Mouse (Mus musculus): Measurements from ENCODE around the gene Tpp1. TPM values are rescaled to one million over a fixed set of nuclear protein-coding genes. Genes with fewer than 3 reads are reported as not detected.
A peak's percentile ranks its signal among the peaks of the same experiment; 100 is the strongest.

Gene Tpp1
- polyA plus RNA-seq, 1 experiment from 2014 or later: 78.8 TPM

- peak overlapping the region; percentile 19 for H3K4me3 ChIP-seq
- peaks cover 8% of the 10 kb centered on the region; the same call in 1 of the 2 replicates for H3K36me3 ChIP-seq
- H3K4me1 ChIP-seq: peaks cover 60% of the 10 kb centered on the region
- 27% methylated on average over 13 of the region's 13 CpGs for WGBS
- no peaks in the 10 kb centered on the region for H3K27me3 ChIP-seq
- no peaks in the 10 kb centered on the region for H3K9me3 ChIP-seq
- H3K4me2 ChIP-seq: peak overlapping the region; percentile 51
- peak overlapping the region; percentile 23; the same call in 1 of the 2 replicates for H3K9ac ChIP-seq
- H3K27ac ChIP-seq: peak overlapping the region; percentile 93
- peak; percentile 87 for ATAC-seq (ENCODE audit: borderline replicate concordance, extremely low read depth, low FRiP score, low TSS enrichment)
These were observed 25.9 kb upstream of the Tpp1 start for GRCm38 (mm10) chr7:105777797-105778552.

- no peaks in the 10 kb centered on the region for H3K27me3 ChIP-seq
- no peak for ATAC-seq (ENCODE audit: borderline replicate concordance, extremely low read depth, low FRiP score, low TSS enrichment)
- peak overlapping the region; percentile 93 for H3K27ac ChIP-seq
- H3K4me1 ChIP-seq: peaks cover 55% of the 10 kb centered on the region
- peaks cover 14% of the 10 kb centered on the region for H3K36me3 ChIP-seq
- no peaks in the 10 kb centered on the region for H3K9me3 ChIP-seq
- peak overlapping the region; percentile 10; the same call in 1 of the 2 replicates for H3K9ac ChIP-seq
- no peak overlapping the region for H3K4me3 ChIP-seq
- 85% methylated on average over 1 of the region's 1 CpGs for WGBS
- peak overlapping the region; percentile 51; the same call in 1 of the 2 replicates for H3K4me2 ChIP-seq
These were observed 25.3 kb upstream of the Tpp1 start for GRCm38 (mm10) chr7:105777316-105777715.

- no peaks in the 10 kb centered on the region for H3K9me3 ChIP-seq
- no peak overlapping the region for H3K27ac ChIP-seq
- H3K4me1 ChIP-seq: peaks cover 55% of the 10 kb centered on the region
- H3K36me3 ChIP-seq: peaks cover 24% of the 10 kb centered on the region
- H3K27me3 ChIP-seq: no peaks in the 10 kb centered on the region
- H3K4me2 ChIP-seq: no peak overlapping the region
- H3K4me3 ChIP-seq: no peak overlapping the region
- no peak for ATAC-seq (ENCODE audit: borderline replicate concordance, extremely low read depth, low FRiP score, low TSS enrichment)
- no peak overlapping the region for H3K9ac ChIP-seq
- WGBS: 81% methylated on average over 2 of the region's 2 CpGs
These were observed 24.0 kb upstream of the Tpp1 start for GRCm38 (mm10) chr7:105776026-105776425.

- no peak overlapping the region for H3K9ac ChIP-seq
- H3K9me3 ChIP-seq: no peaks in the 10 kb centered on the region
- ATAC-seq (ENCODE audit: borderline replicate concordance, extremely low read depth, low FRiP score, low TSS enrichment): no peak
- 52% methylated on average over 8 of the region's 8 CpGs for WGBS
- no peak overlapping the region for H3K4me3 ChIP-seq
- H3K4me2 ChIP-seq: no peak overlapping the region
- peak overlapping the region; percentile 7; the same call in 1 of the 2 replicates for H3K27ac ChIP-seq
- H3K4me1 ChIP-seq: peaks cover 55% of the 10 kb centered on the region
- peaks cover 37% of the 10 kb centered on the region for H3K36me3 ChIP-seq
- no peaks in the 10 kb centered on the region for H3K27me3 ChIP-seq
These were observed 22.6 kb upstream of the Tpp1 start for GRCm38 (mm10) chr7:105774661-105775060.

GRCm38 (mm10) chr7:105773041-105773440, 21.0 kb upstream of the Tpp1 start:
- no peak overlapping the region for H3K9ac ChIP-seq
- peaks cover 50% of the 10 kb centered on the region for H3K4me1 ChIP-seq
- H3K9me3 ChIP-seq: no peaks in the 10 kb centered on the region
- no peaks in the 10 kb centered on the region for H3K27me3 ChIP-seq
- H3K27ac ChIP-seq: peak overlapping the region; percentile 57; the same call in 1 of the 2 replicates
- H3K4me3 ChIP-seq: no peak overlapping the region
- no peak overlapping the region for H3K4me2 ChIP-seq
- ATAC-seq (ENCODE audit: borderline replicate concordance, extremely low read depth, low FRiP score, low TSS enrichment): no peak
- 71% methylated on average over 5 of the region's 5 CpGs for WGBS
- H3K36me3 ChIP-seq: peaks cover 39% of the 10 kb centered on the region

- Histone ChIP-seq H3K36me3 (peaks cover 39% of the 10 kb centered on the region), H3K27me3 (no peaks in the 10 kb centered on the region), H3K9ac (no peak overlapping the region), H3K4me1 (peaks cover 49% of the 10 kb centered on the region), H3K4me2 (no peak overlapping the region), H3K9me3 (no peaks in the 10 kb centered on the region), H3K27ac (no peak overlapping the region), H3K4me3 (no peak overlapping the region)
- 94% methylated on average over 15 of the region's 15 CpGs for WGBS
- no peak for ATAC-seq (ENCODE audit: borderline replicate concordance, extremely low read depth, low FRiP score, low TSS enrichment)
These were observed 20.3 kb upstream of the Tpp1 start for GRCm38 (mm10) chr7:105772331-105772730.

- Histone ChIP-seq H3K36me3 (peaks cover 45% of the 10 kb centered on the region), H3K9ac (no peak overlapping the region)
- WGBS: 78% methylated on average over 3 of the region's 3 CpGs
These were observed 17.9 kb upstream of the Tpp1 start for GRCm38 (mm10) chr7:105769959-105770358.

GRCm38 (mm10) chr7:105767729-105768165, 15.7 kb upstream of the Tpp1 start:
- H3K4me2 ChIP-seq: no peak overlapping the region
- H3K9ac ChIP-seq: no peak overlapping the region
- 12% methylated on average over 6 of the region's 6 CpGs for WGBS

More at GRCm38 (mm10) chr7:105769959-105770358, 17.9 kb upstream of the Tpp1 start:
- H3K4me1 ChIP-seq: peaks cover 40% of the 10 kb centered on the region
- no peaks in the 10 kb centered on the region for H3K9me3 ChIP-seq
- no peak overlapping the region for H3K4me3 ChIP-seq
- ATAC-seq (ENCODE audit: borderline replicate concordance, extremely low read depth, low FRiP score, low TSS enrichment): no peak
- no peaks in the 10 kb centered on the region for H3K27me3 ChIP-seq
- H3K4me2 ChIP-seq: no peak overlapping the region
- no peak overlapping the region for H3K27ac ChIP-seq

GRCm38 (mm10) chr7:105764331-105764730, 12.3 kb upstream of the Tpp1 start:
- Histone ChIP-seq H3K27ac (no peak overlapping the region), H3K9ac (no peak overlapping the region), H3K4me2 (no peak overlapping the region), H3K27me3 (no peaks in the 10 kb centered on the region), H3K36me3 (peaks cover 51% of the 10 kb centered on the region), H3K4me1 (peaks cover 18% of the 10 kb centered on the region; the same call in 1 of the 2 replicates), H3K4me3 (no peak overlapping the region), H3K9me3 (no peaks in the 10 kb centered on the region)
- 92% methylated on average over 11 of the region's 11 CpGs for WGBS
- no peak for ATAC-seq (ENCODE audit: borderline replicate concordance, extremely low read depth, low FRiP score, low TSS enrichment)

More at GRCm38 (mm10) chr7:105767729-105768165, 15.7 kb upstream of the Tpp1 start:
- H3K27me3 ChIP-seq: no peaks in the 10 kb centered on the region
- peaks cover 65% of the 10 kb centered on the region for H3K36me3 ChIP-seq
- H3K9me3 ChIP-seq: no peaks in the 10 kb centered on the region
- peak; percentile 65; the same call in 1 of the 2 replicates for ATAC-seq (ENCODE audit: borderline replicate concordance, extremely low read depth, low FRiP score, low TSS enrichment)
- H3K27ac ChIP-seq: peak overlapping the region; percentile 57
- peaks cover 18% of the 10 kb centered on the region for H3K4me1 ChIP-seq
- no peak overlapping the region for H3K4me3 ChIP-seq

GRCm38 (mm10) chr7:105762517-105763270, 10.7 kb upstream of the Tpp1 start:
- Histone ChIP-seq H3K27me3 (no peaks in the 10 kb centered on the region), H3K27ac (no peak overlapping the region), H3K4me3 (no peak overlapping the region), H3K36me3 (peaks cover 67% of the 10 kb centered on the region), H3K4me2 (peak overlapping the region; percentile 47), H3K9ac (no peak overlapping the region), H3K4me1 (peaks cover 5% of the 10 kb centered on the region; the same call in 1 of the 2 replicates), H3K9me3 (no peaks in the 10 kb centered on the region)
- no peak for ATAC-seq (ENCODE audit: borderline replicate concordance, extremely low read depth, low FRiP score, low TSS enrichment)
- 52% methylated on average over 55 of the region's 55 CpGs for WGBS

- H3K9me3 ChIP-seq: no peaks in the 10 kb centered on the region
- no peaks in the 10 kb centered on the region for H3K4me1 ChIP-seq
- ATAC-seq (ENCODE audit: borderline replicate concordance, extremely low read depth, low FRiP score, low TSS enrichment): peak; percentile 15; the same call in 1 of the 2 replicates
- H3K27me3 ChIP-seq: no peaks in the 10 kb centered on the region
- 54% methylated on average over 51 of the region's 51 CpGs for WGBS
- no peak overlapping the region for H3K9ac ChIP-seq
- H3K36me3 ChIP-seq: peaks cover 75% of the 10 kb centered on the region
- no peak overlapping the region for H3K4me3 ChIP-seq
- H3K4me2 ChIP-seq: peak overlapping the region; percentile 47
- H3K27ac ChIP-seq: no peak overlapping the region
These were observed 9.9 kb upstream of the Tpp1 start for GRCm38 (mm10) chr7:105761813-105762484.
